Mouse (Mus musculus) CD4-positive, CD25-positive, alpha-beta regulatory T cell, adult 4 months (primary cell): Measurements from ENCODE around the gene Apc2. TPM values are rescaled to one million over a fixed set of nuclear protein-coding genes. Genes with fewer than 3 reads are reported as not detected.
"Not testable (repeated sequence)": the region's sequence is repeated elsewhere in the genome, so short reads cannot be mapped to it uniquely, and the experiment has no call there.

ENCODE experiments used
- ATAC-seq: one replicate; pipeline ENCODE4 v1.8.0; 2017
- polyA plus RNA-seq, 2 experiments: library from polyadenylated mRNA; unstranded; fragments of 100-300 nt; shearing (Covaris generic); gene quantifications; one replicate each; pipeline ENCODE4 v1.2.1; 2017

Apc2 gene
- polyA plus RNA-seq, 2 experiments from 2014 or later = 0.16 TPM; not detected in 1

DNA sequence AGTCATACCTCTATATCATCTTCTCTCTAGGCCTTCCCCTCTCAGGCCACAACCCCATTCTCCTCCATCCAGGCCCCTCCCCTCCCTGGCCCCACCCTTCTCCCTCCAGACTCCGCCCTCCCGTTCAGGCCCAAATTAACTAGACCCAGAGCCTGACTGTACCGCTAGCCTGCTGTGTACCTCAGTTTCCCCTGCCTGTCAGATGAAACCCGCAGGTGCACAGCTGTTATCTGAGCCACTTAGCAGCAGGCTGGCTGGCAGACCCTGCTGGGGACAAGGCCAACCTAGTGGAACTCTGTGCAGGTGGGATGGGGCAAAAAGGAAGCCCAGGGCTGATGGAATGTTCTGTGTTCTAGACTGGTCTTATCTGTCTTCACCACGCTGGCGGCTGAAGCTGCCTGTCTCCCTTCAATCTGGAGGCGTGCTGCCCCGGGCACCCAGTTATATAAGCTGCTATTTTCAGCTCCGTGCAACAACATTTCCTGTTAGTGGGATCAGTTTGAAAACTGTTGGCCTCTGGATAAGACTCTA, 48.4 kb downstream of the Apc2 start:
- ATAC-seq = no peak

DNA sequence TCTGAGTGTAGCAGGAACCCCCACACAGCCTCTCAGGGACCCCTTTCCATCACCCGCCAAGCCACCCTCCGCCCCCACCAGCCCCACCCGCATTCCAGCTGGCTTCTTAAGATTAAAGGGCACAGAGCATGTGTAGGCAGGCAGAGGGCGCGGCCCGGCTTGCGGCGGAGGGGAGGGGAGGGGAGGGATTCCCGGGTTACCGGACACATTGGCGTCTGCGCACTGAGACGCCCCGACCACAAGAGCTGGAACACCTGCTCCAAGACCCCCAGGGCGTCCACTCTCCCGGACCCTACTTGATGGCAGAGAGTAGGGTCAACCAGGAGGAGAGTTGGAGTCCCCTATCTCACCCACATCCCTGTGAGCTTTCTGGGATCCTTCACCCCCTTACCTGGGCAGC, 49.3 kb downstream of the Apc2 start:
- no peak for ATAC-seq

DNA sequence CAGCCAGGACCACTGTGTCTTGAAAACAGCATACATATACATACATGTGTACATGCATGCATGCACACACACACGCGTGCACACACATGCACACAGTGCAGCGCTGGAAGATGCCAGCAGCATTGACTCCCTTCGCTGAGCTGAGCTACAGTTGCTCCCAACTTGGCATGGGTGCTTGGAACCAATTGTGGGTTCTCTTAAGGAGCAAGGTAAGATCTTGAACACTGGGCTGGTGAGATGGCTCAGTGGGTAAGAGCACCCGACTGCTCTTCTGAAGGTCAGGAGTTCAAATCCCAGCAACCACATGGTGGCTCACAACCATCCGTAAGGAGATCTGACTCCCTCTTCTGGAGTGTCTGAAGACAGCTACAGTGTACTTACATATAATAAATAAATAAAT, 50.2 kb downstream of the Apc2 start:
- ATAC-seq = not testable (repeated sequence)

DNA sequence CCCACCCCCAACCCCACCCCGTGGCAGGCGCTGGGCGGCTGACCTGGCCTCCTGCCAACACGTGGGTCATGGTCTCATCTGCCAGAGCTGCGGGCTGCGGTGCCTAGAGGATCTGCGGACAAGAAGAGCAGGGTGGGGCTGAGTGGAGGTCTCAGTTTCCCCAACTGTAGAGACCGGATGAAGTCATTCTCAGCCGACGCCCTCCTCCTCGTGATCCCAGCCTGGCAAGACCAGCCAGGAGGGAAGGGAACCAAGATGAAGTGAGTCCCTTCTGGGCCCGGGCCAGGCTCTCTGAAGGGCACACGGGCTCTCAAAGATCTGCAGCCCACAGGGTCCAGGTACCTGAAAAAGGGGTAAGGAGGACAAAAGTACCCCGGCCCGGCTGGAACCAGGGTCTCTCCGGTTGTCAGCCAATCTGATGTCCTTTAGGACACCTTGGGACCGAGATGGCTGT, 51.8 kb downstream of the Apc2 start:
- no peak for ATAC-seq

DNA sequence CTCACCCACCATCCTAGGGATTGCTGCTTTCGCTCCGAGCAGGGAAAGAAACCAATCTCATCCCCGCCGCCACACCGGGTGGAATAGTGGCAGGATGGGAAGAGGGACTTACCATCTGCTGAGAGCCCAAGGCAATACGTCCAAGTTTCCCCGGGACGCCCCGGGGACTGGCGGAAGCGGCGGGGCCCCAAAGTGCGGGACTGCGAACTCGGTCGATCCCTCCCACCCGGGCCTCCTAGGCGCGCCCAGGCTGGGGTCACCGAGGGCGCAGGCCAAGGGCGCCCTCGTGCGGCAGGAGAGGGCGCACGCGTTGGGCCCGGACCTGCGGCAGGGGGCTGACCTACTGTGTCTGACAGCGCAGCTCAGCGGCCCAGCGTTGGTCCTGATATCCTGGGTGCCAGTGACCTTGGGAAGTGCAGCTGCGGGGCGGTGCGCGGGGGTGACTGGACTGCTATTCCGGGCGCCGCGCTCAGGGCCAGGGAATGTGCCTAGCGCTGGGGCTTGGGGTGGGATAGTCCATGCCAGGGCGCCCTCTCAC, 52.5 kb downstream of the Apc2 start, which contains the start of gene Adamtsl5:
Gene Adamtsl5, minus strand, starts transcription at position 169 of the 538 bp plus-strand sequence.
- ATAC-seq = peak; percentile 67

DNA sequence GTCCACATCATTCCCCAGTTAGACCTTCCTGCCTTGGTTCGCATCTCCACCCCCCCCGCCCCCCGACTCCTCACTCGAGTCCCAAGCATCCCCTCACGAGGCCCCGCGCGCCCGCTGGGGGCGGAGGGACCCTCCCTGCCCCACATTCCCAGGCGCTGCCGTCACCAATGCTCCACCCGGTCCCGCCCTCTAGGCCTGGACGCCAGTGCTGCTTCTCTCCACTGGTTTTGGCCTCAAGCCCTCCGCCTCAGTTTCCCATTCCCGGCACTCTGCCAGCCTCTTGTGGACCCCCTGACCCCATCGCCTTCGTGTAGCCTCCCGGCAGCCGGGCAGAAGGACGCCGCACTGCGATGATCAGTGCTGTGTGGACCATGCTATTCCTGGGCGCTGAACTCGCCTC, 53.2 kb downstream of the Apc2 start:
- no peak for ATAC-seq

DNA sequence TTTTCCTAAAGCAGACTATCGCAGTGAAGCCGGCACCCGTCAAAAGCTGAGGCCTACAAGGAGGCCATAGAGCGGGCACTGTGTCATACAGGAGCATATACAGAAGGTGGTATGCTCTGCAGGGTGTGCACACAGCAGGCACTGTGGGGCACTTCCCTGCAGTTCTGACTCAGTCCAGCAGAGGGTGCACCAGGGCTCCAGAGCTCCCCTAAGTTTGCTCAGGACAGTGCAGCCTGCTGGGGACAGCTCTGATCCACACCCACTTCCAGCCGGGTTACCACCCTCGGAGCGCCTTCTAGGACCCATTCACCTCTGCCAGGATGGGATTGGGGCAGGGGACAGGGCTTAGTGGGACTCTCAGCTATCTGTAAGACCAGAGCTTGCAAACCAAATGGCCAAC, 54.5 kb downstream of the Apc2 start:
- peak; percentile 78 for ATAC-seq

DNA sequence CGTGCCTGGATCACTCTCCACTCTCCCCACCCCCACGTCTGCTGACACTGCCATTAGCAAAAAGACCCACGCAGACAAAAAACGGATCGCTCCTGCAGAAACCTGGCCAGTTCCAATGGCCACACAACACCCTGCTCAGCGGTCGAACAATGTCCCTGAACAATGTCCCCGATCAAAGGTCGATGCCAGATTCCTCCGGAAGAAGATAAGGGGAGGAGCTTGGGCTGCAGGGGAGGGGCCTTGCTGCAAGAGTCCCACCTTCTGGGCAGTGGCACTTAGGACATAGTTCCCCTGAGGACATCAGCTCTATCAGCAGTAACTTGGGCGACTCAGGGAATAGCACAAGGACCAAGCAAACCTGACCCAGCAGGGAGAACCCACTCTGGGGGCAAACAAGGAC, 56.1 kb downstream of the Apc2 start:
- ATAC-seq = no peak

DNA sequence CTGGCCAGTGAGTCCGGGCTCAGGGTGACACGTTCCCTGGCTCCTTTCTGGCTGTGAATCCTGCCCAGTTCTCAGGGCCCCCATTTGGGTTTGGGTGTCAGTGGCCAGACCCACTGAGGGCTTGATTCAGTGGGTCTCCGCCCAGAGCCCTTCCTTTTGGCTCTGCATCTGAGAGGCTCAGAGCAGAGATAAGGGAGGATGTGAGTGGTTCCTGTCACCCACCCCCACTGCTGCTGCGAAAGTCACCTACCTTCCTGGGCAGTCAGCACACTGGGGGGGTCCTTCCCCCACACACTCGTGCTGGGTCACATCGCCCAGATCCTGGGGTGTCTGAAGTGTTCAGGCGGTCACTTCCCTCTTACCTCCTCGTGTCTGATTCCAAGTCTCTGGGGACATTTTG, 57.0 kb downstream of the Apc2 start:
- no peak for ATAC-seq

DNA sequence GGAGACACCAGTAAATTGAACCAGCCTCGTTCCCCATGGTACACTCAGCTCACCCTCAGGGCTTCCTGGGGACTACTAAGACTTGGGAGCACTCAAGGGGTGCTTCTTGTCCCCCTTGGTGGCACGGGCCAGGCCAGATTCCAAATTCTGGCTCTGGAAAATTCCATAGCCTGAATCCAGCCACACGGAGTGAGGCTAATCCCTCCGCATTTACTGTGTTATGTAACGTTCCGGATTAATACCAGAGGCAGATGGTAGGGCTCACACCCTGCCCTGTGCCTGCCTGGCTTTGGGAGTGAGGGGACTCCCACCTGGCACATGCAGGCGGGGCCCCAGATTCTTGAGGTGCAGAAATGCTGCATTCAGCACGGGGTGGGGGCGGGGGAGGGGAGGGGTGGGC, 59.7 kb downstream of the Apc2 start:
- ATAC-seq = no peak

DNA sequence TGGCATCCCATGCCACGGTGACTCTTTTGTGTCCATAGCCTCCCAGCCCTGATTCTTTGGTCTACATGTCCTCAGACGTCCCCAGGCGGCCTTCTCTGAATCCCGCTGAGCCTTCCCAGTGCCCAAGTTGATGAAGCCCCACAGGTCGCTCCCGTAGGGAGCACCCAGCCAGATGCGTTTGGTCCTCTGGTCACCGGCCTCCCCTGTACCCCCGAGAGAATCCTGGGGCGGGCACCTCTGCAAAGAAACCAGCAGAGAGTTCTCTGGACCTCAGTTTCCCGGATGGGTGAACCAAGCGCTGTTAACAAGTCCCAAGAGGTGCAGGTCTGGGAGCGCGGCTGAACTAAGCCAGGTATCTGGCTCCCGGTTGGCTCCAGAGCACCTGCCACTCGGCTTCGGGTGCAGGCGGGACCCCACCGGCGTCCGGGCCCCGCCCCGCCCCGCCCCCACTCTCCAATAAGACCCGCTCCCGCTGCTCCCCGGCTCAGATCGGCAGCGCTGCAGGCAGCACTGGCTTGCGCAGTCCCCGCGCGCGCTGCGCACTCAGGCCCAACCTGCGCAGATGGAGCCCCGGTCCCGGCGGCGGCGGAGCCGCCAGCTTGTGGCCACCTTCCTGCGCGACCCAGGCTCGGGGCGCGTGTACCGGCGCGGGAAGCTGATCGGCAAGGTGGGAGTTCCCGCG, 60.4 kb downstream of the Apc2 start, which contains the start of gene Plk5:
Gene Plk5, plus strand, starts transcription at position 459 of the 682 bp plus-strand sequence.
- no peak for ATAC-seq

DNA sequence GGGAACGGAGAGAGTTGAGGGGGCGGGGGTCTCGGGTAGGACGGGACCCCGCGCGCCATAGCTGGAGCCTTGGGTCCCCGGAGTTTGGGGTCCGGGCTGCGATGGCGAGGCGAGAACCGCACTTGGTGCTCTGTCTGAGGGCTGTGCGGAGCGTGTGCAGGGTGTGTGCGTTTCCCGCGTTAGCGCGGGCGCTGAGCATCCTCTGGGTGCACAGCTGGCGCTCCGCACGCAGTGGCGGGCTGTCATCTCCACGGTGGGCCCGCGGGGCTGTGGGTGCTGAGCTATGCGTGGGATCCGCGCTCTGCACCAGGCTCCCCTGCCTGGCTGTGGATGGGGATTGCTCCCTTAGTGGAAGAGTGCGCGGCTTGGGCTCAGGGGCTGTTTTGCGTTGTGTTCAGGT, 61.0 kb downstream of the Apc2 start:
- ATAC-seq = no peak

DNA sequence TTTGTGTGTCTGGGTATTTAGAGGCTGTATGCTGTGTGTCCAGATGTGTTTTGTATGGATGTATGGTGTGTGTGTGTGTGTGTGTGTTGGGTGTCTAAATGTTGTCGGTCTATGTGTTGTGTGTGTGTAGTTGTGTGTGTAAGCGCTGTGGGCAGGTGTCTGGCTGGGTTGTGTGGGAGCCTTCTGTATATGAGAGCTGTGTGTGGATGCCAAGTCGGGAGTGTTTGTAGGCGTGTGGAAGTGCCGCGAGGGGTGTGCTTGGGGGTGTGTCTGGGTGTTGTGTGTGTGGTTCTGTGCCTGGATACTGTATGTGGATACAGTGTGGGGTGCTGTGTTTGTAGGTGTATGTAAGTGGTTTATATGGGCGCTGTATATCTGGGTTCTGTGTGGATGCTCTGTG, 61.6 kb downstream of the Apc2 start:
- ATAC-seq = no peak

DNA sequence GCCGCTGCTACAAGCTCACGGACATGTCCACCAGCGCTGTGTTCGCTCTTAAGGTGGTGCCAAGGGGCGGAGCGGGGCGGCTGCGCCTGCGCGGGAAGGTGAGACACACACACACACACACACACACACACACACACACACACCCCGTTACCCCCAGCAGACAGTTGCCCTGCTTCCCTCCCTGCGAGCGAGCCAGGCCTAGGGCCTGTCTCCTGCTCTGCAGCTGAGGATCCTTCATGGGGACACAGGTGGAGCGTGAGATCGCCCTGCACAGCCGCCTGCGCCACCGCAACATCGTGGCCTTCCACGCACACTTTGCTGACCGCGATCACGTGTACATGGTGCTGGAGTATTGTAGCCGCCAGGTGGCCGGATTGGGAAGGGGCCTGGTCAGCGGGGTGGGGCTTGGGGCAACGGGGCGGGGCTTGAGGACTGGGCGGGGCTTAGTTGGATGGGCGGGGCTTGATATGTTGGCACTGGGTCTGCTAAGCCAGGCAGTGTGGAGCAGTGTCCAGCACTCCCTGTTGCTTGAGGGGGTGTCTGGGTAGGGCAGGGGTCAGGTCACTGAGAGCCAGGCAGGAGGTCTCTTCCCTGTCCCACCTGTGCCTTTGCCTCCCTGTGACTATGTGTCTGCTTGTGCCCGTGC, 62.3 kb downstream of the Apc2 start:
- ATAC-seq = no peak

DNA sequence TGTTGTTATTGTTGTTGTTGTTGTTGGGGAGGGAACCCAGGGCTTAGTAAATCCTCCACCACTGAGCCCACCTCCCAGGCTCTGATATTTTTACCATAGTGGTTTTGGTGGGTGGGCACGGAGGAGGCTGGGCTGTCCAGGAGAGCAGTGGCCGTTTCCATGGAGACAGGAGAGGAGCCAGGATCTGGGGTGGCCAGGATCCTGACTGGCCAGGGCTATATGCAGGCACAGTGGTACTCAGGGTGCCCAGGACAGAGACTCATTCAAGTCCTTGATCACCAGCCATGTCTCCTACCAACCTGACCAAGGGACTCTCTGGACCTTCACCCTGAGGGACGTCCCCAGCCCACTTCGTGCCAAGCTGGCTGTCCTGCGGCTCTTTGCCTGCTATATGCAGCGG, 68.0 kb downstream of the Apc2 start:
- no peak for ATAC-seq

DNA sequence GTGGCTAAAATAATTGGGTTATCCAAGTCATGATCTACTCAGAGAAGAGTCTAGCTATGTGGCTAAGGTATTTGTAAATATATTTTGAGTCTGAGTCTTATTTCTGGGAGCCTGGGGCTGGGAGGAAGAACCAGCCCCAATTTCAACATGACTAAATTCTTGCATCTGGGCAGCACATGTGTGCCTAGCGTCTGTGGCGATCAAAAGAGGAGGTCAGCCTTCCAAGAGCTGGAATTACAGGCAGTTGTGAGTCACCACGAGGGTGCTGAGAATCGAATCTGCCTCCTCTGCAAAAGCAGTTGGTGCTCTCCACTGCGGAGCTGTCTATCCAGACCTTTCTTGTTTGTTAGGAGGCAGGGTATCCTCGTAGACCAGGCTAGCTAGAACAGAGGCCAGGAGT, 70.0 kb downstream of the Apc2 start:
- ATAC-seq = no peak

Other genes starting within 250 kb of the Apc2 start
- 100 to 1,000 TPM; 450 to 480 TPM for gene Gpx4, start 248.8 kb upstream of the Apc2 start, polyA plus RNA-seq
- 10 to 100 TPM; 28.4 to 54.8 TPM for gene Sbno2, start 190.4 kb upstream of the Apc2 start, polyA plus RNA-seq
- gene Stk11, start 180.2 kb upstream of the Apc2 start, polyA plus RNA-seq = 10 to 100 TPM; 19.2 to 30.7 TPM
- 100 to 1,000 TPM; 303 to 370 TPM for gene Atp5d, start 157.3 kb upstream of the Apc2 start, polyA plus RNA-seq
- gene Cbarp, start 155.1 kb upstream of the Apc2 start, polyA plus RNA-seq = 1 to 10 TPM; 1.3 to 1.4 TPM
- gene Midn, start 147.7 kb upstream of the Apc2 start, polyA plus RNA-seq = 1 to 10 TPM; 4.6 to 8.2 TPM
- 100 to 1,000 TPM; 124 to 272 TPM for gene Cirbp, start 130.0 kb upstream of the Apc2 start, polyA plus RNA-seq
- 10 to 100 TPM; 21.6 to 23.5 TPM for gene 1600002K03Rik, start 123.0 kb upstream of the Apc2 start, polyA plus RNA-seq
- under 1 TPM in 1 of 2 experiments, not detected in 1; 0.28 TPM for gene Efna2, start 116.5 kb upstream of the Apc2 start, polyA plus RNA-seq
- 10 to 100 TPM; 73.3 to 96.9 TPM for gene Mum1, start 69.5 kb upstream of the Apc2 start, polyA plus RNA-seq
- 100 to 1,000 TPM; 231 to 237 TPM for gene Ndufs7, start 46.9 kb upstream of the Apc2 start, polyA plus RNA-seq
- gene Gamt, start 35.0 kb upstream of the Apc2 start, polyA plus RNA-seq = under 1 TPM in 1 of 2 experiments, not detected in 1; 0.47 TPM
- gene Dazap1, start 34.5 kb upstream of the Apc2 start, polyA plus RNA-seq = 10 to 100 TPM; 10.4 to 14.7 TPM
- gene Rps15, start 3.5 kb upstream of the Apc2 start, polyA plus RNA-seq = 1,000 to 10,000 TPM; 1,622 to 1,794 TPM
- 10 to 100 TPM; 47.1 to 59.9 TPM for gene 2310011J03Rik, start 24.6 kb downstream of the Apc2 start, polyA plus RNA-seq
- gene Pcsk4, start 33.5 kb downstream of the Apc2 start, polyA plus RNA-seq = 10 to 100 TPM; 11.9 to 12.3 TPM
- under 1 TPM in 1 of 2 experiments, not detected in 1; 0.51 TPM for gene Reep6, start 34.0 kb downstream of the Apc2 start, polyA plus RNA-seq
- not detected for gene Adamtsl5, start 52.4 kb downstream of the Apc2 start, polyA plus RNA-seq
- gene Plk5, start 60.5 kb downstream of the Apc2 start, polyA plus RNA-seq = not detected
- gene Mex3d, start 91.7 kb downstream of the Apc2 start, polyA plus RNA-seq = 1 to 10 TPM in 1 of 2 experiments, not detected in 1; 1.3 TPM
- 10 to 100 TPM; 26.7 to 27.2 TPM for gene Mbd3, start 103.6 kb downstream of the Apc2 start, polyA plus RNA-seq
- gene Uqcr11, start 110.9 kb downstream of the Apc2 start, polyA plus RNA-seq = 100 to 1,000 TPM; 268 to 337 TPM
- gene Tcf3, start 137.7 kb downstream of the Apc2 start, polyA plus RNA-seq = 1 to 10 TPM; 7.5 to 8.5 TPM
- gene Onecut3, start 198.9 kb downstream of the Apc2 start, polyA plus RNA-seq = not detected
- gene Atp8b3, start 243.1 kb downstream of the Apc2 start, polyA plus RNA-seq = not detected